Mouse (Mus musculus) embryonic fibroblast, embryonic 13.5 days (primary cell): ENCODE results near the gene Trank1.

Experiments used
- CTCF ChIP-seq: IDR thresholded peaks from 2 replicates; pipeline ENCODE4 v1.5.1; 2011; ENCODE audit warnings: mild to moderate bottlenecking, control low read depth, low read length, moderate library complexity, borderline replicate concordance; ENCODE audit not compliant: insufficient read depth
- POLR2A ChIP-seq: IDR thresholded peaks from 2 replicates; pipeline ENCODE4 v1.6.1; 2011; ENCODE audit warnings: low read depth, mild to moderate bottlenecking, control low read depth, low read length, moderate library complexity

GRCm38 (mm10) chr9:111271434-111272160 is 39.9 kb upstream of the Trank1 start, which contains the start of the genes Mlh1 and Epm2aip1:
- TF ChIP-seq CTCF (no peak), POLR2A (peak; percentile 95)
